Mouse (Mus musculus) lung, postnatal 10 days (tissue): Measurements from ENCODE around the gene Fuca2.
"Not testable (repeated sequence)": the region's sequence is repeated elsewhere in the genome, so short reads cannot be mapped to it uniquely, and the experiment has no call there.

Experiments
- DNase-seq: peaks from one replicate; pipeline ENCODE4 v3.0.0; 2021

The Fuca2 gene

DNA sequence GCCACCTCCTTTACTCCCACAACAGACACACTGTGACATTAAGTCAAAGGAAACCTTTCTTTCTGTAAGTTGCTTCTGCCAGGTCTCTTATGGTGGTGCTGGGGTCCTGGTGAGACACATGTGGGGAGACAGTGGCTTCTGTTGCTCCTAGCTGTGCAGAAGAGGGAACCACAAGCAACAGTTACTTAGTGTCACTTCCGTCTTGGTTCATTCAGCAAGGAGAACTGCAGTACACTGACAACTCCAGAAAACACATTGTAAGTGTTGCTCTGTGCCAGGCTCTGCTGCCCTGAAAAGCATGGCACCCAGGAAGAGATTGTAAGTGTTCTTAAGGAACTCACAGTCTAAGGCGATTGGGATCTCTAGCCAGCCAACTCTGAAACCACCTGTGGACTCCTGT lies at the start of gene Fuca2:
Gene Fuca2, plus strand, starts transcription at position 210 of the 400 bp plus-strand sequence.
- no peak for DNase-seq

DNA sequence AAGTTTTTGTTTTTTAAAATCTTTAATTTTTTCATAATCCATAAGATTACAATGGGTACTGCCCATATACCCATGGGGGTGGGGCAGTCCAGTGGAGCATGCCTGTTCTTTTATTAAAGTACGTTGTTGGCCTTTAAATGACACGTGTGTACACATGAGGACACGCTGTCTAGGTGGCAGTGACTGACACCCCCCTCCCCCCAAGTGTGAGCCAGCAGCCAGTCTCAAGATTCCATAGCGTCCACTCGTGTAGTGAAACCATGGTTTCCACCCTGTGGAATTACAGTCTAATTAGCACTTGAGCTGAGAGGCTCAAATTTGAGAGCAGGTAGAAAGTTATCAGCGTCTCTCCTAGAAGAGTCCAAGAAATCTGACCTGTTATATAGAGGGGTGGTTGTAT lies 47.7 kb upstream of the Fuca2 start:
- DNase-seq: no peak

DNA sequence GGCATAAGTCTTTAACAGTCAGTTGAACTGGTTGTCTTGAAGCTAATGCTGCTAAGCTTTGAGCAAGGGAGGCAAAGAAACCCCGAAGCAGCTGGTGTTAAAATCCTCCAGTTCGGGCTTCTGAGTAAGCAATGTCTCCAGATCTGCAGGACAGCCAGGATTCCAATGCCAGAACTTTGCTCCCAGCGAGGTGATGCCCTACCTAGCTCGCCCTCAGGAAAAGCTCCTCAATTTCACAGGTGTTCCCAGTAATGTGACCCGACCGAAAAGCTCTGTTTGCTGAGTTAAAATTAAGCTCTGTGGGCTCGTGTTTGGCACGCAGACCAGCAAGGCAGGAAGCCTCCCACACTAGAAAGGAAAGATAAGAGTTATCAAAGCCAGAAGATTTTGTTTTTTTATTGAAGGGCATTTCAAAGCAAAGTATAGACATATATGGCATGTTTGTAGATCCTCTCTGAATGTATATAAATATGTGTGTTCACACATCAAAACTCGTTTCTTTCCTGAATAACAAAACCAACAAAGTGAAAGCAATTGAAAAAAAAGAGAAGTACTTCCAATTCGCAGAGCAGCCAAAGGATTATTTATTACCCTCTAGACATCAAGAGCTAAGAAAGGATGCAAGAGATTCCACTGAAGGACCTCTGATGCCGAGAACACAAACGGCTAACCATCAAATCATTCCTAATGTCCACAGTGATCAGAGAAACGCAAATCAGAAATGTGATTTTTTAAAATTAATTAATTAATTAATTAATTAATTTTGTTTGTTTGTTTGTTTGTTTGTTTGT lies 45.9 kb upstream of the Fuca2 start:
- DNase-seq: no peak

DNA sequence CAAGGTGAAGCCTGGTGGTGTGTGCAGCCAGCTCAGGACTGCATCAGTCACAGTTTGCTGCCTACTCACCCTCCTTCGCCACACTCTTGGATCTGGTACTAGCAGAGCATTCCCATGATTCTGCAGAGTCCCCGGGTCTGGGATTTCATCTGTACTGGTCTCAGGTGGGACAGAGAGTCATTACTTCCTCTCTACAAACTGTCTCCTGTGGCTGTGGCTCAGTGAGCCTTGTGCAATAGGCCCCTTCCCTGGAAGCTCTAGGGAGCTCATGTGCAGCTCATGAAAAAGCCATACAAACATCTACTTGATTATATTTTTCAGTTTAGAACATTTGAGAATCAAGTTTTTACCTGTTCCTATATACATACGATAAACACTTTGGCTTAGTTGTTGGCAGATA lies 35.0 kb upstream of the Fuca2 start:
- DNase-seq: not testable (repeated sequence)

DNA sequence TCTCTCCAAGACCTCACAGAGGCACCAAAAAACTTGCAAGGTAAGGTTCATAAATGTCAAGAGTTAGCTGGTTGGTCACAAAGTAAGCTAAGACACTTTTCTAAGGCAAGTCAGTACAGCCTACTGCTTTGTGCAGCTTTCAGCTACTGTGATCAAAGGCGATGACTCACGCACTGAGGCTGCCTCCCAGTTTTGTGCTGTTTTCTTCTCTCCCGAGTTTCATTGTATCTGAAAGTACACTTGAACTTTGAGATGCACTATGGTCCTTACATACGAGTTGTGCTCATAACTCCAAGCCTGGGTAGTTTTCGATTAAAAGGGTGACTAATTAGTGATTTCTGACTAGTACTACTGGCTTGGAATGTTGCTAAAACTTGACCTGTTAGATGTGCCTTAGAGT lies 32.4 kb upstream of the Fuca2 start:
- no peak for DNase-seq

DNA sequence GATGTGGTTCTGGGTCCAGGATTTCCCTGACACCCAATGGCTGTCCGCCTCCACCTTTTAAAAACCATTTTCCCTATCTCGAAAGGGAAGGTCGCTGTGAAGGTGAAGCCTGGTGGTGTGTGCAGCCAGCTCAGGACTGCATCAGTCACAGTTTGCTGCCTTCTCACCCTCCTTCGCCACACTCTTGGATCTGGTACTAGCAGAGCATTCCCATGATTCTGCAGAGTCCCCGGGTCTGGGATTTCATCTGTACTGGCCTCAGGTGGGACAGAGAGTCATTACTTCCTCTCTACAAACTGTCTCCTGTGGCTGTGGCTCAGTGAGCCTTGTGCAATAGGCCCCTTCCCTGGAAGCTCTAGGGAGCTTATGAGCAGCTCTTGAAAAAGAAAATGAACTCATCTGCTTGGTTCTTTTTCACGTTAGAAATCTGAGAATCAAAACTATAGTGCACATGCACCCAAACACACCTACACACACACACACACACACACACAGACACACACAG lies 31.3 kb upstream of the Fuca2 start:
- DNase-seq: not testable (repeated sequence)

DNA sequence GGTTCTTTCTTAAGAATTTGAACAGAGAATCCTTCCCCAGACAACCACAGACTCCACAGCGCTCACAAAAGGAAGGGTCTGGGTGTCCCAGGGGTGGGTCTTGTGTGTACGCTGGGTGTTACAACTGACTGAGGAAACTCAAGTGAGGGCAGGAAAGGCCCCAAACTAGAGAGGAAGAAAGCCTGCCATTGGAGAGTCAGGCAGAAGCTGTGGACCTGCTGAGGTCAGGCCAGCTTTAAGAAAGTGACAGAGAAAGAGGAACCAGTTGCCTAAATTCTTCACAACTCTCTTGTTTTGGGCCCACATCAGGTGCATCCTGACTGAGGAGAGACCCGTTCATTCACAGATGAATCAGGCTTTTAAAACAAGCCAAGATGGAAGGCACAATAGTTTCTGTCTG lies 29.1 kb upstream of the Fuca2 start:
- DNase-seq: no peak

DNA sequence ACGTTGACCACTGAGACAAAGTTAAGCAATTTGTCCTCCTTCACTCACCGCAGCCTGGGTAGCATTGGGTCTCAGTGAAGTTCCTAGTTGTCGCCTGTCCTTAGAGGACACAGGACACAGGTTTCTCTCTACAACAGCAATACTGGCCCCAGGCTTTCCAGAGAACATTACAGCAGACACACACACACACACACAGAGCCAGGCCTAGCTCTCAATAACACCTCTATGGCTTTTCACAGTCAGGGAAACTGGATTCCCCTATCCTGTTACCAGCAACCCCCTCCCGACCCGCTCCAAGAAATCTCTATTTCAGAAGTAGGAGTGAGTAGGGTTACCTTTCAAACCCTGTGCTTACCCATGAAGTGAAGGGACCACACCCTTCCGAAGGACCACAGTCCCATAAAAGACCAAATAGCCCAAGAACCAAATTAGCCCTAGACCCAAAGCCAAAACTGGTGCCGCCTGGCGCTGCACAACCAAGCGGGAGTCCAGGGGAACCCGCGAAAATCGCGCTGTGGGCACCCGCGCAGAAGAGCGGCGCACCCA lies 26.0 kb upstream of the Fuca2 start:
- no peak for DNase-seq

DNA sequence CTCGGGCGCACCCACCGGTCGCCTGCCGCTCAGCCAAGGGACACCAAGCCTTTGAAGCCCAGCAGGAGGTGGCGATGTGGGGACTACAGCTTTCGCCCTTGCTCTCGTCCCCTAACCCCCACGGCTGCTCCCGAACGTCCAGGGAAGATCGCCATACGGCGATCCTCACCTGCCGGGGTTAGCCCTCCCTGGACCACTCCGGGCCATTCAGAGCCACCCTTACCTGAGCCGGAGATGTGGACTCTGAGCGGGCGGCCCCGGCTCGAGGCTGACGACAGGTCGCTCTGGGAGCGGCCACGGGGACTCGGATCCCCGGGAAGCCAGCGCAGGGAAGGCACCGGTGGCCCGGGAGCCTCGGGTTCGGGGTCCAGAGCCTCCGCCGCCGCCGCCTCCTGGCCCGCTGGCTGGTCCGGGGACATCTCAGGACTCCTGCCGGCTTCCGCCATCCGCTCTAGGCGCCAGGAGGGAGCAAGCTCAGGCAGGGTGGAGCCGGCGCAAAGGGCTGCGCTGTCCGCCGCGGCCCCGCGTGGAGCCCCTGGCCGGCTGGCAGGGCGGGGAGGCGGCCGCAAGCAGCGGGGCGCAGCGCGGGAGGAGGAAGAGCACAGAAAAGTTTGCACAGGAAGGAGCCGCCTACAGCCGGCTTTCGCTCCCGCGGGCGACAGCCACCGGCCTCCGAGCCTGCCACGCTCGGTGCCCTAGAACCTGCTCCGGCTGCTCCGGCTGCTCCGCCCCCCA lies 25.3 kb upstream of the Fuca2 start, which contains the start of gene Phactr2:
Gene Phactr2, minus strand, starts transcription at position 580 of the 735 bp plus-strand sequence.
- DNase-seq: peak; percentile 53

DNA sequence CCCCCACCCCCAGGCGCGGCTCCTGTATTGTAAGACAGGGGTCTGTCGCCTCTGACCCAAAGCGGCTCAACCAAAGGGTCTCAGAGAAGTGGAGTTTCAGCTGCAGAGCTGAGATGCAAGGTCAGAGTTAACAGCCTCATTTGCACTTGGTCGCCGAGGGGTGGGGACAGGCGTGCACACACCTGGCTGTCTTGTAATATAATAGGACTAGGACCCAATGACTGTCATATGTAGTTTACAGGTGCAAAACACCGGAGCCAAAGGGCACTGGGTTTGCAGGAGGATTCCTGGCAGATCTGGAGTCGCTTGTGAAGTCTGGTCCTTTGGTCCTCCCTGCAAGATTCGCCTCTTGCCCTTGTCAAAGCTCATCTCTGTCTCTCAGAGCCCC lies 24.8 kb upstream of the Fuca2 start:
- DNase-seq: no peak

DNA sequence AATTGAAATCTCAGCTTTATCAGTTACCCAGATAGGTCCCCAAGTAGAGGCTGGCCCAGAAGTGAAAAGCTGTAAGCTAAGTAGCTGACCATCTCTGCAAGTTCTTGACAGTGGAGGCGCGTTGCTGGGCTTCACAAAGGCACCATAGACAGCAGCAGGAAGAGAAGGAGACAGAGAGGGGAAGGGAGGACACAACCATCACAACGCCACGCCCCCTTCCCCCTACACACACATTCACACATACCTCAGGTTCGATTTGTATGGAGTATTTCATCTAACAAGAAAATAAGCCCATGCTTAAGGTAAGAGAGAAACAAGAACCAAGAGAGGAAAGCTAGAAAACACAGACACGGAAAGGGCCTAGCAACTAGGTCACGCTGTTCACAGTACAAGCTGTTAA lies 24.2 kb upstream of the Fuca2 start:
- no peak for DNase-seq

DNA sequence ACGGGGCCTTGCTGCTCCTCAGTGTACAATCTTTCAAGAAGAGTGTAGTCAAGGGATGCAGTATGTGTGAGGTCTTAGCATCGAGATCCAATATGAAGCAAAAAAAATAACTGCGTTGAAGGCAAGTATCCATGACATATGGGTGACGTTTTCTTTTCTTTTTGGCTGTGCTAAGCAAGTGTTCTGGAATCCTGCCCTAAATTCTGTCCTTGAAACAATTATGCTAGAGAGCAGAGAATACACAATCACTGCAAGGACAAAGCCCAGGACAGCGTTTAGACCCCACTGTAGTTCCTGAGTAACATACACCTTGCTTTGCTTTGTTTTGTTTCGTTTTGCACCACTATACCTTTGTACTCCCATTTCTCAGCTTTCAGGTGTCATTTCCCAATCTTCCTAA lies 20.0 kb upstream of the Fuca2 start:
- DNase-seq: no peak

DNA sequence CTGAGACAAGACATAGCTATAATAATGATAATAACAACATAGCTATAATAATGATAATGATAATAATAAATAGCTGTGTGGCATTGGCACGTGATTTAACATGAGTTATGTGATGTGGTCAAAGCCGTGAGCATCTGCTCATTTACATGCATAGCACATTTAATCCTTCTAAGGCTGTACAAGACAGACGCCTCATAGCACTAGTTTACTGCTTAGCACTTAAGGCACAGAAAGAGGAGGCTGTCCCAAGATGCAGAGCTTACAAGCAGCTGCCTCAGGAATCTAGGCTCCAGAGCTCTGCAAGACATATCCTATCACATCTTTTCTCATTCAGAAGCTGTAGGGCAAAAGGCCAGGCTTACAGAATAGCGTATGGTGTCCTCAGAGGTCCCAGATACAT lies 13.4 kb upstream of the Fuca2 start:
- no peak for DNase-seq

DNA sequence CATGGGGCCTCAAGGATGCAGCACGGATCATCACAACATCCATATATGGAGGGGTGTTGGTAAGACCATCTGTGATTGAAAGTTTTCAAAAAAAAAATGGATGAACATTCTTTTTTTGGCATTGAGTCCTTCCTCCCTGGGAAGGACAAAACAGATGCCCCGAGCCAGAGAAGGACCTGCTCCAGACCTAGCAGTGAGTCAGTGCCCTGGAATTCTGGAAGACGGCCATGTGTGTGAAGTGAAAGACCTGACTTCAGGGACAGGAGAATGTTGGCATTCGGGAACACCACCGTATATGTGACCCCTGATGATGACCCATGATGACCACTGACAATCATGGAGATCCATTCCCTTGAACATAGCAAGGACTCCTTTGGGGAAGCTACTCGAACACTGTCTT lies 9.7 kb upstream of the Fuca2 start:
- DNase-seq: no peak

DNA sequence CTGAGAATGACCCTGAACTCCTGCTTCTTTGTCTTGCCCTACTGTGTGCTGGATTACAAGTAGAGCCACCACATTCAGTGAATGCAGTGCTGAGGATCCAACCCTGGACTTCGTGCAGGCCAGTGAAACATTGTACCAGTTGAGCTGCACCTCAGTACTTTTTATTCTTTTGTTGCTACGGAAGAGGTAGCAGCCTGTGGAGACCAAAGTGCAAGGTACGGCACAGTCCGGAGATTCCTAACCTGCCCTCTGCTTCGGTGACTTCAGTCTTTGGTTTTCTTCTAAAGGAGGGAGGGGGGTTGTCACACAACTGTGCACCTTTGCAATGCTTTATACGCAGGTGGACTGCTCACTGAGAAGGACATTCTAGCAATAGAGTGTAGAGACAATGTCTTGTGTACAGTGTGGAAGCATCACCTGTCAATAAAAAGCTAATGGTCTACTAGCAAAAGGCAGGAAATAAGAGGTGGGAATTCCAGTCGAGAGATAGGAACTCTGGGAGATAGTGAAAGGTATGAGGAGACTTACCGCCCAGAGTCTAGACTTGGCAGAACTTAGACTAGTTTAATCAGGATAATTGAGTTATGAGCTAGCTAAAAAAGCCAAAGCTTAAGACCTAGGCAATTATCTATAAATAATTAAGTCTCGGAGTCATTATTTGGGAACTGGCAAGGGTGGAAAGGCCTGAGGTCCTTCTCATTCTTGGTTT lies 5.2 kb upstream of the Fuca2 start:
- no peak for DNase-seq

DNA sequence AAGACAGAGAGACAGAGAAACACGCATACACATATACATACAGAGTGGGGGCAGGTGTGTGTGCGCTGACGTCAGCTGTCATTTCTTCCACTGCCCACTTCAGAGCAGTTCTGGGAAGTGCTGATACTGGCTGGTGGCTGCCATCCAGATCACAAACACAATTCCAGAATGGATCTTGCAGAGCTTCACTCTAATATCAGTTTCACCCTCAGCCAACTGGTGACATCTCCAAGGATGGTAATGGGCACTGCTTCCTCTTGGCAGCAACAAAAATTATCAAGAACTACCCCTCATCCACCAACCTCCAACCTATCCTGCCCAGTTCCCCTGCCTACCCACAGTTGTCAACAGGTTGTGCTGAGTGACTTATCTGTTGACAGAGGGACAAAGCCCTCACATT lies 3.0 kb upstream of the Fuca2 start:
- DNase-seq: no peak

DNA sequence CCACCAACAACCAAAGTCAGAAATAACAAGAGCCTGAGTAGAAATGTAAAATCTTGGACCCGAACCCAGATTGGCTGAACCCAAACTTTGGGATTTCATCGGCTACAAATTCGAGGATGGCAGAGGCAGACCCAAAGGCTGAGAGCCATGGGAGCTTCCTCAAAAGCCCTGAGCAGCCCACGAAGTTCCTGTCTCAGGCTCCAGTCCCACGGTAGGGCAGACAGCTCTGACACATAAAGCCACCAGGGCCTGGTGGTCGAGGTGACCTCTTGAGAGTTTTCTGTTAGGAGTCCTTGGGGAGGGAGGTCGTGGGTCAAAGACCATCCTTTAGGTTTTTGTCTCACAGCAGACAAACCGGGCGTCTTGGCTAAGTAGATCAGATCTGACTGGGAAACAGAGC lies 1.1 kb downstream of the Fuca2 start:
- no peak for DNase-seq

DNA sequence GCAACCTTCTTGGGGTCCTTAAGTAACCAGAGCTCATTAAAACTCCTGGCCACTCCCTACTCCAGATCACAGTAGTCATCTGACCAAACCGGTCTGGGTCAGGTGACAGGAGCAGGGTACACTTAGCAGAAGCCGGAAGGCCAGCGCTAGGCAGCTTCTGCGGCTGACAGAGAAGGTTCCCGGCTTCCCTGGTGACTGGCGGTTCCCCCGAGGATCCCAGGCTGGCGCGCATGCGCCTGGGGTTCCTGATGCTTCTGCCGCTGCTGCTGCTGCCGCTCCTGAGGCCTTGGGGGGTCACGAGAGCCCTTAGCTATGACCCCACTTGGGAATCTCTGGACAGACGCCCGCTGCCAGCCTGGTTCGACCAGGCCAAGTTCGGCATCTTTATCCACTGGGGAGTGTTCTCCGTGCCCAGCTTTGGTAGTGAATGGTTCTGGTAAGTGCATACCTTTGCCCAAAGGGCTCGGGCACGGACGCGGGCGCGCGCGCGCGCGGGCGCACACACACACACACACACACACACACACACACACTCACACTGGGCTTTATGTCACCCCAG lies 1.7 kb downstream of the Fuca2 start:
- DNase-seq: peak; percentile 91

DNA sequence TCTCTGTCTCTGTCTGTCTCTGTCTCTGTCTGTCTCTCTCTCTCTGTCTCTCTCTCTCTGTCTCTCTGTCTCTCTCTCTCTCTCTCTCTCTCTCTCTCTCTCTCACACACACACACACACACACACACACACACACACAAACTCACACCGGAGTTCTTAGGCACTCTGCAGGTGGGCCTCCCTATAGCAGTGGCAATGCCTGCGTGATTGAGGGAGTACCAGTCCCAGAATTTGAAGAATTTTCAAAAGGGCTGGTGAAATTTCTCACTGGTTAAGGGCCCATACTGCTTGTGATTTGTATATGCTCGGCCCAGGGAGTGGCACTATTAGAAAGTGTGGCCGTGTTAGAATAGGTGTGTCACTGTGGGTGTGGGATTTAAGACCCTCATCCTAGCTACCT lies 2.2 kb downstream of the Fuca2 start:
- DNase-seq: not testable (repeated sequence)

DNA sequence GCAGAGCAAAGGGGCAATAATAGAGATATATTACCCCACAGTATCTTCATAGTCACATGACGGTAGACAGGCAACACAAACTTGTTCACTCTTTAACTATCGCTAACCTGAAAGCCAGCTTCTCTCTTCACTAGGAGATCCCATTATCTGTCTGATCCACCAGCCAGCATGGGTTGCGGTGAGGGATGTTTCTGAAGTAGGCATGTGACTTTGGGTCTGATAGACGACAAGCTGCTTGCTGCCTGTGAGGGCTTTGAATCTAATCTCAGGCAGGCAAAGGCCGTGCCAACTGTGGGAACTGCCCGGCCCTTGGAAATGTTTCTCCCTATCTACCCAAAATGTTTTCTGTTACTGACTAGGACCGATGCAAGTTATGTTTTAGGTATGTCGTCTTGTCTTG lies 3.0 kb downstream of the Fuca2 start:
- DNase-seq: no peak

DNA sequence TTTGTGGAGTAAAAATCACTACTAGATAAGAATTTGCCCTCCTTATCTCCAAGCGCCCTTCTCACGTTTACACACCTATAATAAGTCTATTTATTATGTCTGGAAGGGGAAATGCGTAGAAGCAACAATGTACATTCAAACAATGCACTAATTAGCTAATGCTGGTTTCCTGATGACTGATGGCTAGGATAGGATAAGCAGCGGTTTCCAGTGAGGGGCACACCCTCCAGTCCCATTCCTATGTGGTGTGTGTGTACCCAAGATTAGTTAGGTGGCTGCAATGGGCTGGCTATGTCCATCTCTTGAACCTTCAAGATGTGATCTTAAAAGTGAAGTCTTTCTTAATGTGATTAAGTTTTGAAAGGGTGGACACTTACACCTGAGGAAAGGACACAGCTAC lies 22.5 kb downstream of the Fuca2 start:
- peak; percentile 49 for DNase-seq

DNA sequence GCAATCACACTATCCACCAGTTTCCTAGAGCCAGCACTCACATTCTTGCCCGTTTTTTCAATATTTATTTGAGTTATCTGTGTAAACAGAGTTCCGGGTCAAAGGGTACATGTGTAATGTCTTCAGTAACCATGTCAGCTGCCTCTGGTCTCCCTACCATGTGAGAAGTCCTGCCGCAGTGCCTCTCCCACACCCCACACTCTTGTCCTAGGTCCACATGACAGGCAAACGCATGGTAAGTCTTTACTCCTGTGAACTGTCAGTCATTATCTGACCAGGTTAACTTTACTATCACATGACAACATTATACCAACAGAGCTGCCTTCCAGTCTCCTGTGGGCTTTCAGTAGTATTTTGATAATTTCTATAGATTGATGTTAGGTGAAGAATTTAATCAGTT lies 28.8 kb downstream of the Fuca2 start:
- DNase-seq: no peak

DNA sequence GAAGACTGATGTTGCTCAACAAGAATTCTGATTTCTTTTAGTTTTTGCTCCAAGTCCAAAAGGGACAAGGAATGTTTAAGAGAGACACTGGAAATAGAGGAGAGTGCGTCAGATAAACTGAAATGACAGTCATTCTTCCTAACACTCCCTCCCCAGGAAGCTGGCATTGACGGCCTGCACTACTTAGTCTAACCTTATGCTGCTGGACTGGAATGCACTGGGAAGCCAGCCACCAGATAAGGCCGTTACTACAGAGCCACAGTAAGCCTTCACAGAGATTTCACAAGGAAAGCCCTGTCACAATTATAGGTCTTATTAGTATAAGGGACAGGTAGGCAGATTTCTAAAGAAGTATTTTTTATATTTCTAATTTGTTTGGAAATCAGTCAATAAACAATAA lies 35.4 kb downstream of the Fuca2 start:
- no peak for DNase-seq
